ENCODE assay signal across 37 mouse cellular contexts in the genomic region with DNA sequence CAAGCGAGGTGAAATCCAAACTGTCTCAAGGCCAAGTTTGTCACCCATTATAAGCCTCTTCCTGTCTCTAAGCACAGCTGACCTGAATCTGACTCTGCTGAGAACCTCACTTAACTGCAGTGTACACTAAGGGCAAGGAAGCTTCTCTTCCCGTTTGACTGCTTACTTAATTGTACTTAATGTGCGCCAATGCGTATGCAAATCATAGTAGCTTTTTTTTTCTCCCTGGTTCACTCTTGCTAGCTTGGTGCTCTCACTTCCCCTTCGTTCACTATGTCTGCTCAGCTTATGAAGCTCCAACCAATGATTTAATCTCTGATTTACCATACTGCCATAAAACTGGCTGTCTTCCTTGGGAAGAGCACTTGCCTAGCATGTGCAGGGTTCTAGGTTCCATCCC. TPM values are rescaled to one million over a fixed set of nuclear protein-coding genes. Genes with fewer than 3 reads are reported as not detected.
A peak's percentile ranks its signal among the peaks of the same experiment; 100 is the strongest.
DNase-seq lines count a peak whose midpoint lies in the region; ATAC-seq and TF ChIP-seq lines count a peak whose summit lies in the region.
"Had no signal": no experiment of that assay in that cellular context is flagged by ENCODE, and none has a peak within 500 bp of the region (broad histone marks: within the 10 kb centered on the region; RNA-seq: fewer than 3 reads in every experiment).

No protein-coding gene starts in this region.

- no peak for TF ChIP-seq RAD21 in CH12.LX (IDR thresholded peaks at IDR 0.05; ENCODE audit: low read depth, low read length)

- no peak overlapping the region for H3K4me3 ChIP-seq in lung, postnatal 0 days (ENCODE audit: low read depth, low read length)
- no peak overlapping the region for H3K4me3 ChIP-seq in CH12.LX (replicated peaks in 1 of 3; ENCODE audit: low read depth in 2 of 3, low read length in 2 of 3, poor library complexity in 1 of 3)
- no peak overlapping the region for H3K4me3 ChIP-seq in intestine, postnatal 0 days (ENCODE audit: low read depth, low read length)
- H3K4me3 ChIP-seq: forebrain, embryonic 13.5 days; hindbrain, embryonic 12.5 days; intestine, embryonic 15.5 days; neural tube, embryonic 15.5 days had no signal

- H3K4me2 ChIP-seq in lung, postnatal 0 days (replicated peaks; ENCODE audit: low read depth, low read length): no peak overlapping the region
- peak overlapping the region; percentile 84; the same call in 1 of the 2 replicates for H3K4me2 ChIP-seq in CH12.LX (ENCODE audit: insufficient read depth, low read depth, poor library complexity, severe bottlenecking)
- H3K4me2 ChIP-seq in intestine, postnatal 0 days (replicated peaks; ENCODE audit: low read depth): no peak overlapping the region
- H3K4me2 ChIP-seq: forebrain, embryonic 13.5 days; heart, embryonic 11.5 days; hindbrain, embryonic 12.5 days; intestine, embryonic 15.5 days; lung, embryonic 14.5 days; neural tube, embryonic 15.5 days had no signal

- H3K9me3 ChIP-seq in lung, postnatal 0 days (ENCODE audit: low read length): no peaks in the 10 kb centered on the region
- no peaks in the 10 kb centered on the region for H3K9me3 ChIP-seq in CH12.LX (replicated peaks; ENCODE audit: low read length)
- no peaks in the 10 kb centered on the region for H3K9me3 ChIP-seq in intestine, postnatal 0 days (ENCODE audit: control insufficient read depth)
- H3K9me3 ChIP-seq: forebrain, embryonic 13.5 days; G1E; hindbrain, embryonic 12.5 days; intestine, embryonic 15.5 days; neural tube, embryonic 15.5 days had no signal

- H3K9ac ChIP-seq in lung, postnatal 0 days (replicated peaks; ENCODE audit: low read depth): no peak overlapping the region
- H3K9ac ChIP-seq in CH12.LX (ENCODE audit: insufficient read depth, low read depth): no peak overlapping the region
- no peak overlapping the region for H3K9ac ChIP-seq in intestine, postnatal 0 days (ENCODE audit: low read depth, low read length)
- H3K9ac ChIP-seq: forebrain, embryonic 13.5 days; hindbrain, embryonic 12.5 days; intestine, embryonic 15.5 days; liver, embryonic 14.5 days; lung, embryonic 14.5 days; neural tube, embryonic 15.5 days had no signal

- no peaks in the 10 kb centered on the region for H3K27me3 ChIP-seq in lung, postnatal 0 days (replicated peaks; ENCODE audit: insufficient read depth, low read length)
- H3K27me3 ChIP-seq in CH12.LX (replicated peaks): peaks cover 2% of the 10 kb centered on the region
- no peaks in the 10 kb centered on the region for H3K27me3 ChIP-seq in splenic B cell, adult 2 months (ENCODE audit: control insufficient read depth, insufficient read depth, low read length, poor library complexity, severe bottlenecking)
- no peaks in the 10 kb centered on the region for H3K27me3 ChIP-seq in intestine, postnatal 0 days (replicated peaks; ENCODE audit: control insufficient read depth, insufficient read depth, low read length)
- H3K27me3 ChIP-seq: forebrain, embryonic 13.5 days; hindbrain, embryonic 12.5 days; intestine, embryonic 15.5 days; neural tube, embryonic 15.5 days had no signal

- in situ Hi-C loops in CH12.LX (cut with MboI; ENCODE audit: low pct_ligation_motif_present, low pct_unique_long_range_greater_than_20kb, low sequenced_read_pairs): no loop called here

- H3K36me3 ChIP-seq in lung, postnatal 0 days (ENCODE audit: insufficient read depth, low read length): no peaks in the 10 kb centered on the region
- no peaks in the 10 kb centered on the region for H3K36me3 ChIP-seq in CH12.LX (replicated peaks in 1 of 2; ENCODE audit: control insufficient read depth in 1 of 2, insufficient read depth in 1 of 2, low read length in 1 of 2)
- no peaks in the 10 kb centered on the region for H3K36me3 ChIP-seq in splenic B cell, adult 2 months (ENCODE audit: control insufficient read depth, insufficient read depth, low read length, poor library complexity, severe bottlenecking)
- H3K36me3 ChIP-seq in intestine, postnatal 0 days (ENCODE audit: control insufficient read depth, insufficient read depth): no peaks in the 10 kb centered on the region
- H3K36me3 ChIP-seq: G1E; hindbrain, embryonic 12.5 days; intestine, embryonic 15.5 days; neural tube, embryonic 15.5 days had no signal

- 59% methylated on average over 5 of the region's 5 CpGs for WGBS in lung, postnatal 0 days
- WGBS in intestine, postnatal 0 days: 72% methylated on average over 5 of the region's 5 CpGs

- no peaks in the 10 kb centered on the region for H3K4me1 ChIP-seq in lung, postnatal 0 days (ENCODE audit: insufficient read depth, low read depth, low read length)
- H3K4me1 ChIP-seq in CH12.LX (ENCODE audit: control insufficient read depth in 1 of 2, insufficient read depth in 2 of 2): peaks cover 10 to 27% of the 10 kb centered on the region in 2 experiments
- no peaks in the 10 kb centered on the region for H3K4me1 ChIP-seq in intestine, postnatal 0 days (replicated peaks; ENCODE audit: control insufficient read depth, insufficient read depth, low read length)
- H3K4me1 ChIP-seq: forebrain, embryonic 13.5 days; hindbrain, embryonic 12.5 days; intestine, embryonic 15.5 days; neural tube, embryonic 15.5 days had no signal

- H3K27ac ChIP-seq in lung, postnatal 0 days (ENCODE audit: low read length): no peak overlapping the region
- no peak overlapping the region for H3K27ac ChIP-seq in CH12.LX (ENCODE audit: insufficient read depth, low read depth)
- no peak overlapping the region for H3K27ac ChIP-seq in intestine, postnatal 0 days (ENCODE audit: low read depth, low read length)
- H3K27ac ChIP-seq: forebrain, embryonic 13.5 days; hindbrain, embryonic 12.5 days; hindbrain, postnatal 0 days; intestine, embryonic 15.5 days; liver, embryonic 14.5 days; neural tube, embryonic 15.5 days had no signal

- TF ChIP-seq POLR2A in CH12.LX (IDR thresholded peaks at IDR 0.05; ENCODE audit: low read depth, low read length): peak; percentile 34; the same call in 1 of the 2 replicates

- H3K79me2 ChIP-seq in CH12.LX (replicated peaks; ENCODE audit: control insufficient read depth, extremely low read depth, insufficient read depth, poor library complexity, severe bottlenecking): no peaks in the 10 kb centered on the region

- dilution Hi-C loops in CH12.LX (cut with MboI; ENCODE audit: extremely low pct_ligation_motif_present, extremely low pct_unique_long_range_greater_than_20kb, low sequenced_read_pairs): no loop called here

- no peak for TF ChIP-seq EP300 in lung, postnatal 0 days (IDR thresholded peaks at IDR 0.05)
- TF ChIP-seq EP300 in CH12.LX (IDR thresholded peaks at IDR 0.05; ENCODE audit: low read length): peak; percentile 87

- TF ChIP-seq CTCF in lung, postnatal 0 days (IDR thresholded peaks at IDR 0.05): no peak
- TF ChIP-seq CTCF in CH12.LX (conservative IDR thresholded peaks at IDR 0.05 in 1 of 2, IDR thresholded peaks at IDR 0.05 in 1 of 2; ENCODE audit: low read depth in 2 of 2, low read length in 2 of 2): no peak
- TF ChIP-seq CTCF in intestine, postnatal 0 days (IDR thresholded peaks at IDR 0.05; ENCODE audit: low read depth): no peak

- peak; percentile 14 for DNase-seq in lung, postnatal 36 days
- no peak for DNase-seq in lung, postnatal 0 days (ENCODE audit: low spot score)
- peak; percentile 78 for DNase-seq in CH12.LX (ENCODE audit: extremely low read depth)
- DNase-seq in splenic B cell, adult 2 months (ENCODE audit: low read depth, low spot score): peak; percentile 84
- DNase-seq in kidney, adult 8-10 months: no peak
- DNase-seq: adrenal gland, postnatal 14 days; cerebellum, adult 18-20 months; cerebellum, postnatal 14 days; gastrocnemius, postnatal 10 days; heart, postnatal 36 days; kidney, postnatal 14 days; left cerebral cortex, postnatal 4 days; lung, embryonic 14.5 days; lung, postnatal 4 days; midbrain, embryonic 14.5 days; right cerebral cortex, adult 18-20 months; thymus, postnatal 14 days had no signal

- ATAC-seq in lung, postnatal 0 days: no peak
- peak; percentile 70 for ATAC-seq in granulocyte monocyte progenitor cell, adult 5-6 weeks (replicated peaks; ENCODE audit: poor library complexity, severe bottlenecking)
- no peak for ATAC-seq in intestine, postnatal 0 days
- ATAC-seq: forebrain, embryonic 13.5 days; hindbrain, postnatal 0 days; intestine, embryonic 15.5 days; Patski had no signal

TF ChIP-seq in CH12.LX, 34 proteins besides CTCF, POLR2A, EP300 and RAD21 (continues in another document):
- TF ChIP-seq TCF12 (IDR thresholded peaks at IDR 0.05; ENCODE audit: low read depth, low read length) (peak; percentile 48; the same call in 1 of the 2 replicates), SMC3 (IDR thresholded peaks at IDR 0.05; ENCODE audit: low read depth, low read length) (no peak), KAT2A (IDR thresholded peaks at IDR 0.05; ENCODE audit: insufficient replicate concordance, low read length) (no peak), UBTF (IDR thresholded peaks at IDR 0.05; ENCODE audit: low read depth, low read length) (no peak), HCFC1 (IDR thresholded peaks at IDR 0.05; ENCODE audit: low read depth, low read length) (peak; percentile 34; the same call in 1 of the 2 replicates)

RNA-seq across cellular contexts. Expression of a gene that starts 20.1 kb away (rescaled TPM):
- 4.7 and 5.0 TPM in 2 replicates for polyA plus RNA-seq in lung, postnatal 0 days (2015; fragmentation: Nextera tagmentation; extraction: Ambion mirVana)
- total RNA-seq in CH12.LX (2012; rRNA removed) (4.5 and 5.3 TPM in 2 replicates), CH12.LX (2014; rRNA removed) (10.1 and 12.3 TPM in 2 replicates)
- polyA plus RNA-seq in CH12.LX (2012; ENCODE audit: insufficient read length, low read depth): 4.4 and 5.2 TPM in 2 replicates
- 7.7 and 7.8 TPM in 2 replicates for total RNA-seq in granulocyte monocyte progenitor cell, adult 5-6 weeks (2014; fragmentation: Nextera tagmentation)
- total RNA-seq in granulocyte monocyte progenitor cell, adult 5-6 weeks (2017): 7.6 and 10.9 TPM in 2 replicates
- polyA plus RNA-seq in intestine, postnatal 0 days (2015; fragmentation: Nextera tagmentation; extraction: Ambion mirVana): 3.2 TPM in 2 replicates

RNA-seq across cellular contexts. Expression of a gene that starts 38.1 kb away (rescaled TPM):
- polyA plus RNA-seq in lung, postnatal 0 days (2015; fragmentation: Nextera tagmentation; extraction: Ambion mirVana): 0.05 and 0.16 TPM in 2 replicates
- total RNA-seq in CH12.LX (2012; rRNA removed) (not detected in 2 replicates), CH12.LX (2014; rRNA removed) (0.05 TPM in 1 of 2 replicates, not detected in the other)
- polyA plus RNA-seq in CH12.LX (2012; ENCODE audit: insufficient read length, low read depth): not detected in 2 replicates
- total RNA-seq in granulocyte monocyte progenitor cell, adult 5-6 weeks (2014; fragmentation: Nextera tagmentation): not detected in 2 replicates
- not detected in 2 replicates for total RNA-seq in granulocyte monocyte progenitor cell, adult 5-6 weeks (2017)
- 0.04 and 0.16 TPM in 2 replicates for polyA plus RNA-seq in intestine, postnatal 0 days (2015; fragmentation: Nextera tagmentation; extraction: Ambion mirVana)
- total RNA-seq: adrenal gland, postnatal 14 days; gastrocnemius, postnatal 10 days; heart, postnatal 36 days; hindbrain, postnatal 0 days; layer of hippocampus, postnatal 14 days; left cerebral cortex, adult 8-10 months; left cerebral cortex, postnatal 4 days had no signal
- polyA plus RNA-seq: C2C12; embryonic facial prominence, embryonic 11.5 days; forebrain, embryonic 13.5 days; G1E; heart, embryonic 11.5 days; heart, embryonic 16.5 days; hindbrain, embryonic 12.5 days; hindbrain, postnatal 0 days; intestine, embryonic 15.5 days; kidney, embryonic 14.5 days; limb, embryonic 14.5 days; liver, embryonic 14.5 days; lung, embryonic 14.5 days; midbrain, embryonic 14.5 days; neural tube, embryonic 15.5 days; Patski had no signal

RNA-seq across cellular contexts. Expression of a gene that starts 58.6 kb away (rescaled TPM):
- 0.24 and 0.33 TPM in 2 replicates for polyA plus RNA-seq in lung, postnatal 0 days (2015; fragmentation: Nextera tagmentation; extraction: Ambion mirVana)
- total RNA-seq in CH12.LX (2012; rRNA removed): 0.13 TPM in 1 of 2 replicates, not detected in the other
- total RNA-seq in CH12.LX (2014; rRNA removed): not detected in 2 replicates
- 0.41 TPM in 1 of 2 replicates, not detected in the other for polyA plus RNA-seq in CH12.LX (2012; ENCODE audit: insufficient read length, low read depth)
- not detected in 2 replicates for total RNA-seq in granulocyte monocyte progenitor cell, adult 5-6 weeks (2014; fragmentation: Nextera tagmentation)
- not detected in 2 replicates for total RNA-seq in granulocyte monocyte progenitor cell, adult 5-6 weeks (2017)
- polyA plus RNA-seq in intestine, postnatal 0 days (2015; fragmentation: Nextera tagmentation; extraction: Ambion mirVana): not detected in 2 replicates
- total RNA-seq: adrenal gland, postnatal 14 days; G1E; gastrocnemius, postnatal 10 days; heart, postnatal 36 days; hindbrain, postnatal 0 days; layer of hippocampus, postnatal 14 days; left cerebral cortex, adult 8-10 months; left cerebral cortex, postnatal 4 days had no signal
- polyA plus RNA-seq: forebrain, embryonic 13.5 days; G1E; gonadal fat pad, adult 2 months; heart, embryonic 16.5 days; hindbrain, postnatal 0 days; intestine, embryonic 15.5 days; liver, embryonic 14.5 days; urinary bladder, adult 2 months had no signal

Comparison
In these comparisons a context has a peak if more than half of its experiments do, and no peak if none do; other contexts are left out.
1. DNase-seq: peak in lung, postnatal 36 days (single experiment), CH12.LX (single experiment) and splenic B cell, adult 2 months (single experiment); none in lung, postnatal 0 days (single experiment) and kidney, adult 8-10 months (0 of 2).